Mouse (Mus musculus) MEL (cell line): ENCODE measurements at regions not wholly inside any gene's neighbourhood (a gene's known extent, or its start where the extent isn't known, plus 50 kb on each side); places are given as distances from the start of the nearest gene placed in this dataset.

Experiments
- EP300 ChIP-seq, 2 experiments: IDR thresholded peaks; 2 replicates each; pipeline ENCODE4 v1.6.1; 2011; ENCODE audit warnings: improper control_type of control experiment in 2 of 2, low read length in 2 of 2, low read depth in 1 of 2, mild to moderate bottlenecking in 1 of 2
- USF2 ChIP-seq, 2 experiments: IDR thresholded peaks; 2 replicates each; pipeline ENCODE4 v1.6.1; 2011 to 2012; ENCODE audit warnings: improper control_type of control experiment in 2 of 2, low read length in 2 of 2, borderline replicate concordance in 1 of 2, inconsistent platforms in 1 of 2, low read depth in 1 of 2, mild to moderate bottlenecking in 1 of 2; ENCODE audit not compliant: insufficient read depth in 1 of 2

DNA sequence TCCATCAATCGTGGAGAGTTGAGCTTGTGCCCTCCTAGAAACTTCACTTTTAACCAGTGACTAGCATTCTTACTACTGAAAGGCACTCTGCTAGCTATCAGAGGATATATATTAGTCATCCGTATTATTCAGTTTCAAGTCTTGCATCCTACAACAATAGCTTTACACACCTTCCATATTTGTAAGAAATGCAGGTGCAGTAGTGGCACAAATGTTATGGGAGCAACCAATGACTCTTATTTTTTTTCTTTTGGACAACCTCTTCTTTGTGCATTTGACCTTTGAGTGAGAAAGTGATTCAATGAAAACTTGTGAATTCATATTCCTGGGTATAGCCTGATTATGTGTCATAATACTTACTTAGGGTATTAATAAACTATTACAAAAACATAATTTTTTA is 2551.9 kb downstream of the Poteg start:
- TF ChIP-seq EP300 (IDR thresholded peaks at IDR 0.05; ENCODE audit: low read depth in 1 of 2, low read length in 2 of 2): no peak
- TF ChIP-seq USF2 (IDR thresholded peaks at IDR 0.05; ENCODE audit: borderline replicate concordance in 1 of 2, insufficient read depth in 1 of 2, low read depth in 1 of 2, low read length in 2 of 2): no peak
